Comparison of ENCODE assay signal across 26 mouse cellular contexts in genomic region chr2:58481450-58482100, GRCm38 (mm10). TPM values are rescaled to one million over a fixed set of nuclear protein-coding genes. Genes with fewer than 3 reads are reported as not detected.
DNase-seq lines count a peak whose midpoint lies in the region; ATAC-seq and TF ChIP-seq lines count a peak whose summit lies in the region.
"Had no signal": no experiment of that assay in that cellular context is flagged by ENCODE, and none has a peak within 500 bp of the region (broad histone marks: within the 10 kb centered on the region; RNA-seq: fewer than 3 reads in every experiment).

No protein-coding gene starts in this region.

- H3K36me3 ChIP-seq in stomach, postnatal 0 days (ENCODE audit: control insufficient read depth, insufficient read depth, low read length): no peaks in the 10 kb centered on the region
- H3K36me3 ChIP-seq: G1E had no signal

- peak; percentile 19 to 62 for DNase-seq in adrenal gland, adult (ENCODE audit: inconsistent age in 2 of 2, low spot score in 1 of 2)
- no peak for DNase-seq in adrenal gland, adult 2 months
- no peak for DNase-seq in layer of hippocampus, adult 2 months (ENCODE audit: low spot score in 2 of 2)
- DNase-seq in layer of hippocampus, adult 8-10 months (ENCODE audit: low spot score in 2 of 2): no peak
- peak; percentile 13 for DNase-seq in T-cell, adult 2 months (ENCODE audit: low spot score)
- no peak for DNase-seq in stomach, postnatal 0 days (ENCODE audit: low spot score)
- no peak for DNase-seq in cerebellum, postnatal 36 days
- DNase-seq: adrenal gland, adult 8-10 months; cerebellum, adult 11 months; cerebellum, adult 8-10 months; cerebellum, postnatal 14 days; gastrocnemius, adult 2 months; gastrocnemius, postnatal 25 days had no signal

- H3K4me1 ChIP-seq in stomach, postnatal 0 days (replicated peaks; ENCODE audit: control insufficient read depth, insufficient read depth): peaks cover 6% of the 10 kb centered on the region

- no peak for ATAC-seq in stomach, postnatal 0 days (ENCODE audit: low FRiP score, low TSS enrichment)
- ATAC-seq: forebrain, embryonic 16.5 days; intestine, embryonic 16.5 days had no signal

- H3K27ac ChIP-seq in layer of hippocampus, adult 2 months: no peak overlapping the region
- H3K27ac ChIP-seq in stomach, postnatal 0 days (replicated peaks): no peak overlapping the region
- H3K27ac ChIP-seq: embryonic facial prominence, embryonic 12.5 days; hindbrain, embryonic 10.5 days; hindbrain, embryonic 14.5 days had no signal

- no peaks in the 10 kb centered on the region for H3K27me3 ChIP-seq in stomach, postnatal 0 days (ENCODE audit: control insufficient read depth, insufficient read depth, low read length)
- H3K27me3 ChIP-seq: embryonic facial prominence, embryonic 12.5 days had no signal

- no peak overlapping the region for H3K9ac ChIP-seq in stomach, postnatal 0 days (ENCODE audit: low read length)
- H3K9ac ChIP-seq: embryonic facial prominence, embryonic 12.5 days; hindbrain, embryonic 14.5 days had no signal

- TF ChIP-seq CTCF in layer of hippocampus, adult 2 months (conservative IDR thresholded peaks at IDR 0.05): peak; percentile 44
- peak; percentile 8; the same call in 1 of the 2 replicates for TF ChIP-seq CTCF in stomach, postnatal 0 days (IDR thresholded peaks at IDR 0.05; ENCODE audit: low read depth)

- H3K4me3 ChIP-seq in layer of hippocampus, adult 2 months: no peak overlapping the region
- no peak overlapping the region for H3K4me3 ChIP-seq in stomach, postnatal 0 days (ENCODE audit: low read depth, low read length)
- H3K4me3 ChIP-seq: embryonic facial prominence, embryonic 12.5 days; gastrocnemius, adult 2 months; hindbrain, embryonic 10.5 days had no signal

- no peak overlapping the region for H3K4me2 ChIP-seq in stomach, postnatal 0 days (replicated peaks; ENCODE audit: low read depth)
- H3K4me2 ChIP-seq: embryonic facial prominence, embryonic 12.5 days; hindbrain, embryonic 14.5 days had no signal

- 51% methylated on average over 9 of the region's 9 CpGs for WGBS in stomach, postnatal 0 days

- TF ChIP-seq EP300 in stomach, postnatal 0 days (optimal IDR thresholded peaks at IDR 0.05): no peak

- no peaks in the 10 kb centered on the region for H3K9me3 ChIP-seq in stomach, postnatal 0 days (ENCODE audit: control insufficient read depth, low read length)
- H3K9me3 ChIP-seq: embryonic facial prominence, embryonic 12.5 days; hindbrain, embryonic 10.5 days had no signal

RNA-seq across cellular contexts. Expression of gene Gm17409, which starts 11.7 kb away (rescaled TPM):
- total RNA-seq in adrenal gland, adult 2 months (2021): not detected
- not detected in 2 replicates for polyA plus RNA-seq in adrenal gland, adult 2 months (2012; rRNA removed)
- total RNA-seq in layer of hippocampus, adult 2 months (2021): not detected
- not detected for total RNA-seq in layer of hippocampus, adult 8-10 months (2022)
- polyA plus RNA-seq in stomach, postnatal 0 days (2015; fragmentation: Nextera tagmentation; extraction: Ambion mirVana): not detected in 2 replicates
- total RNA-seq: adrenal gland, adult 8-10 months; adrenal gland, postnatal 36 days; G1E; gastrocnemius, adult 2 months; gastrocnemius, postnatal 25 days; granulocyte monocyte progenitor cell, adult 5-6 weeks; heart, postnatal 25 days had no signal
- polyA plus RNA-seq: brain, embryonic 14.5 days; cortical plate, adult 2 months; embryonic facial prominence, embryonic 12.5 days; forebrain, embryonic 11.5 days; G1E; heart, embryonic 16.5 days; hindbrain, embryonic 10.5 days; hindbrain, embryonic 14.5 days had no signal

Comparison
In these comparisons a context has a peak if more than half of its experiments do, and no peak if none do; other contexts are left out.
1. DNase-seq: peak in adrenal gland, adult (2 of 2) and T-cell, adult 2 months (single experiment); none in adrenal gland, adult 2 months (single experiment), layer of hippocampus, adult 2 months (0 of 2), layer of hippocampus, adult 8-10 months (0 of 2), stomach, postnatal 0 days (single experiment) and cerebellum, postnatal 36 days (0 of 2).